Mouse (Mus musculus): ENCODE results near the gene Serpina3b.

The Serpina3b gene

DNA sequence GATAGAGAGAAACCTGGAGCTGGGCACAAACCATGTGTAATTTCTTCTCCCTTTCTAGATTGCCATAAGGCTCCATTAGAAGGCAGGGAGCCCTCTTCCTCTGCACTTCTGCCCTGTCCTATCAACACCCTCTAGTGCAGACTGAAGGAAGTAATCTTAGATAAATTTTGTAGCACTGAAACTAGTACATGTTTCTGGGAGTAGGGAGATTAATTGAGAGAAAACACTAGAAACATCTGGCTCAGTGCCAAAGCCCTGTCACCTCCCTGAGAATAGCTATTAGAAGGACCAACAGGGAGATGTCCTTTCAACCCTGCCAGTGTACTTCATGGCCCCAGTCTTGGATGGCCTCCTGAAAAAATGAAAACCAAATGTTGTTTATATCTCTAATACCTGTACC is 50.8 kb downstream of the Serpina3b start:
- peak; percentile 15 to 29 for DNase-seq

DNA sequence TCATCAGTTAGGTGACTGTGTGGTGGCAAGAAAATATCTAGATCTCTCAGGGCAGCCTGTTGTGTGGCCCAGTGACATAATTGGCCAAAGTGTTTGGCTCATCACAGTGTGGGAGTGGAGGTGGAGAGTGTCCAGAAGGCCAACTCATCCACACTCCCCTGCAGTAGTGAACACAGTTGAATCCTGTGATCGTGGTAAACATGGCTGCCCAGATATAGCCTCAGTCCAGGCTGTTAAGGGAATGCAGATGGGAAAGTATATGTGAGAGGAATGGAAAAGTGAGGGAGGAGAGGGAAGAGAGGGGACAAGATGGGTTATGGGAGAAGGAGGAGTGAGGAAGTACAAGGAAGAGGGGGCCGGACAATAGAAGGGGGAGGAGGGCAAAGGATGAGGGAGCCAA is 51.2 kb downstream of the Serpina3b start:
- DNase-seq, result no peak

DNA sequence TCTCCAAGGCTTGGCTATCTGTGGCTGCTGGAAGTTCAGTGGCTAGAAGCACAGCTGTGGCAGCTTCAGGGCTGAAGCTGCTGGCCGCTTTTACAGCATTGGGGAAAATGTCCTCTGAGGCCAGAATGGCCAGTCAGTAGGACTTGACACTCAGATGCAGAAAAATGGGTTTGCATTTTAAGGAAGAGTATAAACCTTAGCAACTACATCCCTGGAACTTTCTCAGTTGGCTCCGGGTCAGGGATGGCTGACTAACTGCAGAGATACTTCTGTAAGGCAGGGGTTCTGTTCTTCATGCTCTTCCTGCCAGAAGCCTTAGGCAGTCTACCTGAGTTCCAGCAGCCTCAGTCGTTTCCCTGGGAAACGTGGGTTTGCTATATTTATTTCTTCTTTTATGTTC is 57.2 kb downstream of the Serpina3b start:
- DNase-seq, result no peak

DNA sequence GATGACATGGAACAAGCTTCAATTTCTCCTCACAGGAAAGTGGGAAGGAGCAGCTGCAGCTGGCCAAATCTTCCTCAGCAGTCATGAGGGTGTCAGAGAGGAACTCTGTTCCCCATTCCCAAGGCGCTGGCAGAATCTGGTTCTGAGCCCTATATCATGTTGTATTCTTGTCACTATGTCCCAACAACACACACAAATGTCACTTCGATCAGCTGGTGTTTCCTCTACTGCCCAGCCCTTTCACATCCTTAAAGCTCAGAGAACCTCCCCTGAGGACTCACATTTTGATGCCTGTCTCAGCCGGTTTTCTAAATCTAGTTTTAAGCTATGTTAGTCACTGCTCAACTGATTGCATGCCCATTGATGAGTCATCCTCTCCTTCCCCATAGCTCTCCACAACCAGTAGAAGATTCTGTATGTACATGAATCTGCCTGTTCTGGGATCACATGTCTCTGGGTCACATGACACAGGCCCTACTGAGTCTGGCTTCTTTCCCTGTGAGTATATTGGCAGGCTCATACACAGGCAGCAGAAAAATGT is 58.3 kb downstream of the Serpina3b start:
- DNase-seq, result peak; percentile 10 to 12

All from cerebellum, postnatal 10 days (tissue).